Mouse (Mus musculus) CH12F3 (cell line): ENCODE results near the gene Mtch1.

Source experiments
- in situ Hi-C: fragments of 300-500 bp; cut with MboI; formaldehyde crosslinking; loops from 2 replicates; pipeline ENCODE4 v1.14.3; 2020; ENCODE audit warnings: low sequenced_read_pairs

Gene Mtch1

DNA sequence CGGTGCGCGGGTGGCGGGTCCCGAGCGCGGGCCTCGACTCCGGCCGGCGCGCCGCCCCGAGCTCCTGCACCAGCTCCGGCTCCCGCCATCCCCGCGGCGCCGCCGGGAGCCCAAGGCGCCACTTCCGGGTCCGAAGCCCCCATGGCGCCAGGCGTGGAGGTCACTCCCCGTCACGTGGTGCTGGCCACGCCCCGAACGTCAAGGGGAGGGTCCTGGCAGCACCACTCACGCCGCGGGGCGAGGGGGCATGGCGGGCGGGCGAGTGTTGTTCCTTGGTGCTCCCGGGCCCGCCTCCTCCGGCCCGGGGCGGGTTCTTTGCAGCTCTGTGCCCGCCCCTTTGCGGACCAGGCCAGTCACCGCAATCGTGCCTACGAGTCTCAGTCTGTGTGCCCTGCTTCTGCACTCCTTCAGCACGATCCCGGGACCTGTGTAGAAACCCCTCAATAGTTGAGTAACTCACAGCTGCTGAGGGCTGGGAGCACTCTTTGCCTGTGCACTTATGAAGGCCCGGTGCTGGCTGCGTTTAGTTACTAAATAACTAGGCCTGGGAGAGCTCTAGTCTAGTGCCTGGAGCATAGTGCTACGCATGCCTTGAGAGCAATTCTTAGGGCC is at the start of gene Mtch1:
TSS of gene Mtch1 (minus strand) at position 290 of the 612 bp plus-strand sequence.
- in situ Hi-C loops, result no loop called here

DNA sequence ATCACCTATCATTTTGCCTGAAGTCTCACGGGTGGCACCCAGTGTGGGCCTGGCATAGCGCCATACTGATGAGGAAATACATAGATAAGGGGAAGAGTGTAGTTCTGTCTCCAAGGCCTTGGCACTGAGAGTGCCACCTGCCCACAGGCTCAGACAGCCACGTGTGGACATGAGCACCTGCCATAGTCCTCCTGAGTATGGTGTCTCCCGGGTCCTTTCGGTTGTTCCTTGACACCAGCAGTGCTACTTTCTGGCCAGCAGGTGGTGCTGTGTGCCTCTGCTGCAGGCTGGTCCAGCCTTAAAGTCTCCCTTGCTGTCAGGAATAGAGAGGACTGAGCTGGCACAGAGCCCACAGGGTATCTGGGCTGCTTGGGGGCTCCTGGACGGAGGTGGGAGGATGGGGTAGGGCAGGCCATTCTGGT is 49.1 kb upstream of the Mtch1 start:
- in situ Hi-C loops, result loop anchor here (5.0 kb wide), 1 partner anchor 95 kb away; the partner anchor contains the start of gene Pim1

DNA sequence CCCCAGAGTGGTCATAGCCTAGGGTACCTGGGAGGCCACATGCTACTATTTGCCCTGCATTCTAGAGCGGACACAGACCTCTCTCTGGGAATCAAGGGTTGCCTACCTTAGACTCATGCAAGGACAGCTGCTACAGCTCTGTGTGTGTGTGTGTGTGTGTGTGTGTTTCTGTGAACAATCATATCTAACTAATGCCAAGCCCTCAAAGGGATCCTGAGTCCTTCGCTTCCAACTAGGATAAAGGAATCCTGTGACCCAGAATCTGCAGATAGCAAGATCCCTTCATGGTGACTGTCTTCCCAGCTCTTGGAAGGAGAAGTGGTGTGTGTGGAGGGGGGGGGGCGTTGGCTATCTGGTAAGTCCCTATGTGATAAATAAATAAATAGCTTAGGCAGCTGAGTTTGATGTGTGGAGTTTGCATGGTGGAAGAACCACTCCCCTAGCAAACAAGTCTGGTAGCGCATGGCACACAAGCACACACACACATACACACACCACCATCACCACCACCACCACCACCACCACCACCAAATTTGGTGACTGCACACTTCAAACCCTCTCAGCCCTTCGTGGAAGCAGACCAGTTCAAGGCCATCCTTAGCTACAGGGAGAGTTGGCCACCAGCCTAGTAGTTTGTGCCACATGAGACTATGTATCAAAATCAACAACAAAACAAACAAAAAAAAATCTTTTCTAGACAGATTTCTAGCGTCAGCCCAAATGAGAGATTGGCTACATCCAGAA is 48.5 kb upstream of the Mtch1 start:
- in situ Hi-C loops, result loop anchor here (5.0 kb wide), 1 partner anchor 96 kb away; the partner anchor contains the start of gene Pim1

DNA sequence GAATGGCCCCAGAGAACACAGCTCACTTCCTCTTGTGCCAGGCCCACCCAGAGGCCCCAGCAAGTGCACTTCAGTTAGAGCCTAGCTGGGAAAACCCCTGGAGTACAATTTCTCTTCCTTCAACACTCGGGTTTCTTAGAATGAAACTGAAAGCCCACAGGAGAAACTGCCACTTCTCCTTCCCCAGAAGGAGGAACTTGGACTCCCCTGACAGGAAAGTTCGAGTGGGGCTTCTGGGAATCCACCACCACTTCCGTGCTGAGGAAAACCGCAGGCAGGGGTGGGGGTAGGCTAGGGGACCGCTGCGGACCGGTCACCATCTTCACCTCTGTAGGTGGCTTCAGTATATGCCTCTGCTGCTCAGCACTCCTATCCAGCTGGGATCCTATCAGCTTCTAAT is 47.6 kb upstream of the Mtch1 start:
- in situ Hi-C loops, result loop anchor here (5.0 kb wide), 1 partner anchor 97 kb away; the partner anchor contains the start of gene Pim1

- in situ Hi-C loops, result loop anchor here (5.0 kb wide), 1 partner anchor 98 kb away; the partner anchor contains the start of gene Pim1
Measured at GRCm38 (mm10) chr17:29394761-29395160, 47.0 kb upstream of the Mtch1 start.

- in situ Hi-C loops, result no loop called here
Measured at GRCm38 (mm10) chr17:29394106-29394760, 46.5 kb upstream of the Mtch1 start.

- in situ Hi-C loops, result no loop called here
Measured at GRCm38 (mm10) chr17:29393335-29394089, 45.8 kb upstream of the Mtch1 start.

- in situ Hi-C loops, result no loop called here
Measured at GRCm38 (mm10) chr17:29391280-29391679, 43.5 kb upstream of the Mtch1 start.

GRCm38 (mm10) chr17:29388978-29389377 is 41.2 kb upstream of the Mtch1 start:
- in situ Hi-C loops, result no loop called here

DNA sequence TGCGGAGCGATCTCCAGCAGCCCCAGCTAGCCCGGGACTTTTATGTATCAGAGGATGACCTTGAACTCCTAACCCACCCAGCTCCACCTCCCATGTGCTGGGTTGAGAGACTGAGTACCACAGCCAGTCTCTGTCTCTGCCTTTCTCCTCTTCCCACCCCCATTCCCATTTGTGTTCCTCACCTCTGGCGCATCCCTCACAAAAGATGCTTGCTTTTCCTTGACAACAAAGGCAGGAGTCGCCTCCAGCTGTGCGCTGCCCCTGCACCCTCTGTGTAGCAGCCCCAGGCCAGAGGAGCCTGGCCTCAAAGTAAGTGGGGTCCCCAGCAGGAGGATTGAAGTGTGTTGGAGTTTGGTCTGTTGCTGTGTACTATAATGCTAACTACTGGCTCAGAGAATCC is 38.0 kb upstream of the Mtch1 start:
- in situ Hi-C loops, result no loop called here

GRCm38 (mm10) chr17:29384850-29385438 is 37.2 kb upstream of the Mtch1 start:
- in situ Hi-C loops, result no loop called here

- in situ Hi-C loops, result no loop called here
Measured at GRCm38 (mm10) chr17:29383923-29384322, 36.2 kb upstream of the Mtch1 start.

DNA sequence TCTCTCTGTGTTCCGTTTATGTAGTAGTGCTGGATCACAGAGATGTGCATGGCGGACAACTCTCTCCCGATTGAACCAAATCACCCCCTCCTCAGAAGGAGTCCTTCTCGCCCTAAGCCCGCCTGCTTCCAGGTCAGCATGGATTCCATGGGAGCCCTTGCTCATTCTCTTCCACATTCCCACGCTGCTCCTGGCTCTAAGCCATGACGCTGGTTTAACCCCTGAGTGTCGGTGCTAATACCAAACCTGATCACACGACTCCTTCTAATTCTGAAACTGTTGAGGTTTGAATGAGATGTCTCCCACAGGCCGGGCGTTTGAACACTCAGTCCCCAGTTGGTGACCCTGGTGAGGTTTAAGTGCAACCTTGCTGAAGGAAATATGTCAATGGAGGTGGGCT is 34.7 kb upstream of the Mtch1 start:
- in situ Hi-C loops, result no loop called here

- in situ Hi-C loops, result no loop called here
Measured at GRCm38 (mm10) chr17:29381472-29381871, 33.7 kb upstream of the Mtch1 start.

DNA sequence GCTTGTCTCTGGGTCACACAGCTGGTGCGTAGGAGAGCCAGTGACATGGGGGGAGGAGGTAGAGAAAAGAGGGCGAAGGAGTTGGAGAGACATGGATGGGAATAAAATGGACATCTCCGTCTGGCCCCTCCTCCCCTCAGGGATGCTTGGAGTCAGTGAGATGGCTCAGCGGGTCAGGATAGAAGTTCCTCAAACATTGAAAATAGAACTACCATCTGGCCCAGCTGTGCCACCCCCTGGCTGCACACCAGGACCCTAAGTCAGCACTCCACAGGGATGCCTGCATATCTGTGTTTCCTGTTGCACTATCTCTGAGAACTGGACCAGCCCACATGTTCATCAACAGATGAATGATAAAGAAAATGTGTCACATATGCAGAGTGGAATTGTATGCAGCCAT is 32.5 kb upstream of the Mtch1 start:
- in situ Hi-C loops, result no loop called here

DNA sequence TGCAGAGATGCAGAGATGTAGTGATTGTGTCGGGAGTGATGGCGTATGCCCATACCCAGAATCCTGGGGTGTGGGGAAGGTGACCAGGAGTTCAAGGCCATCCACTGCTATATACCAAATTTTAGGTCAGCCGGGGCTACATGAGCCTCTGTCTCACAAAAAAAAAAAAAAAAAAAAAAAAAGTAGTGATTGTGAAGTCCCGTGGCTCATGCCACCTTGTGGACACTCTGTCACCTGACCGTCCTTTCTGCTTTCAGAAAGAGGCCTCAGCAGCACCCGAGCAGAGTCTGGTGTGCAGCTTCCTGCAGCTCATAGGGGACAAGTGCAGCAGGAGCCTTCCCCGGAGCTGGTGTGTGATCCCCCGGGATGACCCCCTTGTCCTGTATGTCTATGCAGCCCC is 30.3 kb upstream of the Mtch1 start:
- in situ Hi-C loops, result no loop called here

- in situ Hi-C loops, result no loop called here
Measured at GRCm38 (mm10) chr17:29375871-29376270, 28.1 kb upstream of the Mtch1 start.

DNA sequence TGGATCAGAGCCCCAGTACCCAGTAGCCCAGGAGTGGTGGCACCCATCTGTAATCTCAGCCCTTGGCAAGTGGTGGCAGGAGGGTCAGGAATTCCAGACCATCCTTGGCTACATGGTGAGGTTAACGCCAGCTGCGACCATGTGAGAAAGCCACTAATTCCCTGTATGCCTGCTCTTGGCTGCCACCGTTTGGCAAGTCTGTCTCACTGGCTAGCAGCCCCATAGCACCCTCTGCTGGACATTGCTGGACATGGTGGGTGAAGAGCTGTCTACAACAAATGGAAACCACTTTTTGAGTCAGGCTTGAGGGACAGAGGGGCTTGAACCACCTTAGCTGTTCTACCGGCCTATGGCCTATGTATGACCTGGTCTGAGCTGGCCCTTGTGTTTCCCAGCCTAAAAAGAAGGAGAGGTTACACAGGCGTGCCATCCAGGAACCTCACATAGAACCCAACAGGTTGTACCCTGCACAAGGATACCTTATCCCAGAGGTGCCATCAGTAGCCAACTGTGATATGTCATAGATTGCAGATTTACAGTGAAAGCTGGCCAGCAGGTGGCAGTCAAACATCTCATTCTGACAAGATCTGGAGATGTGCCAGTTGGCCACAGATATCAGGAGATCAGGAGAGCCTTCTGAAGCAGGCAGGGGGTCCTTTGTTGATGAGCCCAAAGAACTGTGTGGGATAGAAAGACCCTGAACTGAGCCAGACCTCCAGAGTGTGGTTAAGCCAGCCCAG is 23.4 kb upstream of the Mtch1 start:
- in situ Hi-C loops, result loop anchor here (5.0 kb wide), 1 partner anchor 114 kb away; no protein-coding TSS in a partner anchor

DNA sequence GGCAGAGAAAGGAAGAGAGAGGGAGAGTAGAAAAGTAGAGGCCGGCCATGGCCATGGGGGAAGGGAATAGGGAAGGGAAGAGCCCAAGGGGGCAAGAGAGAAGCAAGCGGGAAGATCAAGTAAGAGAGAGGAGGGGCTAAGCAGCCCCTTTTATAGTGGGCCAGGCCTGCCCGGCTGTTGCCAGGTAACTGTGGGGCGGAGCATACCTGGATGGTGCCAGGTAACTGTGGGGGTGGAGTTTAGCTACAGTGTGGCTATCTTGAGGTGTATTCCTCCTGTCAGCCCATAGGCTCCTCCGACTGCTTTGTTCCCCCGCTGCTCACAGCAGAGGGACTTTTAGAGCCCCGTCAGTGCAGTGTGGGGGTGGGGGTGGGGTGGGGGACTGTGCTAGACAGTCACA is 21.0 kb upstream of the Mtch1 start:
- in situ Hi-C loops, result no loop called here

- in situ Hi-C loops, result no loop called here
Measured at GRCm38 (mm10) chr17:29365105-29365621, 17.4 kb upstream of the Mtch1 start.
